Mouse (Mus musculus) T-helper 17 cell (primary cell): ENCODE measurements around the gene Rfpl4b.
"Not testable (repeated sequence)": the region's sequence is repeated elsewhere in the genome, so short reads cannot be mapped to it uniquely, and the experiment has no call there.

Experiments
- in situ Hi-C, 2 experiments: fragments of 300-600 bp; cut with MboI, MseI; formaldehyde crosslinking; loops; 1 replicate in 1 of 2; 2 replicates in 1 of 2; pipeline ENCODE4 v1.15.1; 2025; ENCODE audit warnings: high pct_unique_total_duplicates in 2 of 2

Rfpl4b gene

GRCm38 (mm10) chr10:38821679-38822078 lies at the start of gene Rfpl4b:
Rfpl4b (minus strand) TSS chr10:38821779.
- in situ Hi-C loops = no loop called here

- in situ Hi-C loops = no loop called here
Observed at GRCm38 (mm10) chr10:38855186-38855585, 33.6 kb upstream of the Rfpl4b start.

GRCm38 (mm10) chr10:38850006-38850405 lies 28.4 kb upstream of the Rfpl4b start:
- in situ Hi-C loops = not testable (repeated sequence)

- in situ Hi-C loops = no loop called here
Observed at GRCm38 (mm10) chr10:38848884-38849499, 27.4 kb upstream of the Rfpl4b start.

- in situ Hi-C loops = no loop called here
Observed at GRCm38 (mm10) chr10:38848231-38848630, 26.7 kb upstream of the Rfpl4b start.

- in situ Hi-C loops = no loop called here
Observed at GRCm38 (mm10) chr10:38823741-38824140, 2.2 kb upstream of the Rfpl4b start.

- in situ Hi-C loops = no loop called here
Observed at GRCm38 (mm10) chr10:38806056-38806455, 15.5 kb downstream of the Rfpl4b start.

GRCm38 (mm10) chr10:38804047-38804446 lies 17.5 kb downstream of the Rfpl4b start:
- in situ Hi-C loops = no loop called here

- in situ Hi-C loops = no loop called here
Observed at GRCm38 (mm10) chr10:38803304-38803703, 18.3 kb downstream of the Rfpl4b start.

- in situ Hi-C loops = no loop called here
Observed at GRCm38 (mm10) chr10:38788612-38789011, 33.0 kb downstream of the Rfpl4b start.
